Mouse (Mus musculus): Measurements from ENCODE around the gene Fev. TPM values are rescaled to one million over a fixed set of nuclear protein-coding genes. Genes with fewer than 3 reads are reported as not detected.

The Fev gene
- total RNA-seq, 2 experiments from 2014 or later, result not detected

- DNase-seq (ENCODE audit: extremely low spot score in 1 of 2, low spot score in 1 of 2), result no peak
These were observed 3.0 kb downstream of the Fev start for GRCm38 (mm10) chr1:74882055-74882734.

- peak; percentile 50 to 79 for DNase-seq (ENCODE audit: extremely low spot score in 1 of 2, low spot score in 1 of 2)
These were observed 4.3 kb downstream of the Fev start for GRCm38 (mm10) chr1:74880785-74881360.

GRCm38 (mm10) chr1:74877199-74877598, 8.0 kb downstream of the Fev start:
- no peak for DNase-seq (ENCODE audit: extremely low spot score in 1 of 2, low spot score in 1 of 2)

- DNase-seq (ENCODE audit: extremely low spot score in 1 of 2, low spot score in 1 of 2), result no peak
These were observed 13.0 kb downstream of the Fev start for GRCm38 (mm10) chr1:74872218-74872617.

GRCm38 (mm10) chr1:74861783-74862182, 23.4 kb downstream of the Fev start:
- no peak for DNase-seq (ENCODE audit: extremely low spot score in 1 of 2, low spot score in 1 of 2)

GRCm38 (mm10) chr1:74859223-74859984, 25.8 kb downstream of the Fev start:
- DNase-seq (ENCODE audit: extremely low spot score in 1 of 2, low spot score in 1 of 2), result no peak

GRCm38 (mm10) chr1:74858805-74859204, 26.4 kb downstream of the Fev start:
- no peak for DNase-seq (ENCODE audit: extremely low spot score in 1 of 2, low spot score in 1 of 2)

- DNase-seq (ENCODE audit: extremely low spot score in 1 of 2, low spot score in 1 of 2), result peak; percentile 74 to 78
These were observed 27.0 kb downstream of the Fev start for GRCm38 (mm10) chr1:74858171-74858719.

- no peak for DNase-seq (ENCODE audit: extremely low spot score in 1 of 2, low spot score in 1 of 2)
These were observed 27.5 kb downstream of the Fev start for GRCm38 (mm10) chr1:74857677-74858076.

GRCm38 (mm10) chr1:74857201-74857600, 28.0 kb downstream of the Fev start:
- DNase-seq (ENCODE audit: extremely low spot score in 1 of 2, low spot score in 1 of 2), result peak in 1 of 2 experiments; percentile 16

GRCm38 (mm10) chr1:74856791-74857190, 28.4 kb downstream of the Fev start:
- no peak for DNase-seq (ENCODE audit: extremely low spot score in 1 of 2, low spot score in 1 of 2)

- no peak for DNase-seq (ENCODE audit: extremely low spot score in 1 of 2, low spot score in 1 of 2)
These were observed 28.8 kb downstream of the Fev start for GRCm38 (mm10) chr1:74856439-74856720.

- DNase-seq (ENCODE audit: extremely low spot score in 1 of 2, low spot score in 1 of 2), result peak; percentile 16 to 35
These were observed 29.4 kb downstream of the Fev start for GRCm38 (mm10) chr1:74855651-74856438.

- no peak for DNase-seq (ENCODE audit: extremely low spot score in 1 of 2, low spot score in 1 of 2)
These were observed 30.1 kb downstream of the Fev start for GRCm38 (mm10) chr1:74855156-74855555.

GRCm38 (mm10) chr1:74854306-74855056, 30.7 kb downstream of the Fev start, which contains the start of gene Cdk5r2:
Cdk5r2 (plus strand) TSS chr1:74854934.
- peak; percentile 81 to 82 for DNase-seq (ENCODE audit: extremely low spot score in 1 of 2, low spot score in 1 of 2)

GRCm38 (mm10) chr1:74851001-74851775, 34.0 kb downstream of the Fev start:
- DNase-seq (ENCODE audit: extremely low spot score in 1 of 2, low spot score in 1 of 2), result peak in 1 of 2 experiments; percentile 16

GRCm38 (mm10) chr1:74850251-74850650, 35.0 kb downstream of the Fev start:
- DNase-seq (ENCODE audit: extremely low spot score in 1 of 2, low spot score in 1 of 2), result no peak

GRCm38 (mm10) chr1:74848946-74849345, 36.3 kb downstream of the Fev start:
- no peak for DNase-seq (ENCODE audit: extremely low spot score in 1 of 2, low spot score in 1 of 2)

- DNase-seq (ENCODE audit: extremely low spot score in 1 of 2, low spot score in 1 of 2), result no peak
These were observed 38.9 kb downstream of the Fev start for GRCm38 (mm10) chr1:74846341-74846740.

Measured in layer of hippocampus, postnatal 25 days (tissue).